Mouse (Mus musculus): ENCODE data around the gene Theg. TPM values are rescaled to one million over a fixed set of nuclear protein-coding genes. Genes with fewer than 3 reads are reported as not detected.

Theg gene
- total and polyA plus RNA-seq, 3 experiments = not detected

GRCm38 (mm10) chr10:79580811-79581210 is 6.3 kb downstream of the Theg start:
- ATAC-seq (ENCODE audit: extremely low read depth, insufficient number of reproducible peaks, low FRiP score, poor library complexity, severe bottlenecking) (no peak), DNase-seq (ENCODE audit: low spot score) (no peak)
- Histone ChIP-seq H3K4me3 (ENCODE audit: low read depth, low read length) (no peak overlapping the region), H3K4me1 (ENCODE audit: insufficient read depth, low read depth, low read length) (no peaks in the 10 kb centered on the region), H3K36me3 (replicated peaks) (no peaks in the 10 kb centered on the region), H3K27me3 (ENCODE audit: insufficient read depth, low read length) (peaks cover 6% of the 10 kb centered on the region; the same call in 1 of the 2 replicates), H3K9me3 (replicated peaks) (no peaks in the 10 kb centered on the region)
- no peak for TF ChIP-seq TAL1 (conservative IDR thresholded peaks at IDR 0.05; ENCODE audit: low read depth, low read length)
- TF ChIP-seq CTCF (IDR thresholded peaks at IDR 0.05; ENCODE audit: low read depth, low read length) = peak; percentile 41; the same call in 1 of the 2 replicates
- no peak for TF ChIP-seq GATA2 (IDR thresholded peaks at IDR 0.05; ENCODE audit: borderline replicate concordance, low read depth, low read length)

- Histone ChIP-seq H3K27me3 (ENCODE audit: insufficient read depth, low read length) (peaks cover 6% of the 10 kb centered on the region; the same call in 1 of the 2 replicates), H3K4me3 (ENCODE audit: low read depth, low read length) (no peak overlapping the region), H3K36me3 (replicated peaks) (no peaks in the 10 kb centered on the region), H3K4me1 (ENCODE audit: insufficient read depth, low read depth, low read length) (no peaks in the 10 kb centered on the region), H3K9me3 (replicated peaks) (no peaks in the 10 kb centered on the region)
- no peak for ATAC-seq (ENCODE audit: extremely low read depth, insufficient number of reproducible peaks, low FRiP score, poor library complexity, severe bottlenecking)
- DNase-seq (ENCODE audit: low spot score) = no peak
- no peak for TF ChIP-seq GATA2 (IDR thresholded peaks at IDR 0.05; ENCODE audit: borderline replicate concordance, low read depth, low read length)
- TF ChIP-seq TAL1 (conservative IDR thresholded peaks at IDR 0.05; ENCODE audit: low read depth, low read length) = no peak
- no peak for TF ChIP-seq GATA1 (IDR thresholded peaks at IDR 0.05; ENCODE audit: borderline replicate concordance, low read length)
- no peak for TF ChIP-seq POLR2AphosphoS5 (IDR thresholded peaks at IDR 0.05; ENCODE audit: insufficient replicate concordance, low read depth, low read length)
- no peak for TF ChIP-seq CTCF (IDR thresholded peaks at IDR 0.05; ENCODE audit: low read depth, low read length)
Observed at GRCm38 (mm10) chr10:79580356-79580755, 6.8 kb downstream of the Theg start.

- H3K27me3 ChIP-seq (ENCODE audit: insufficient read depth, low read length) = peaks cover 6% of the 10 kb centered on the region; the same call in 1 of the 2 replicates
- no peaks in the 10 kb centered on the region for H3K36me3 ChIP-seq (replicated peaks)
- TF ChIP-seq POLR2AphosphoS5 (IDR thresholded peaks at IDR 0.05; ENCODE audit: insufficient replicate concordance, low read depth, low read length) (no peak), GATA1 (IDR thresholded peaks at IDR 0.05; ENCODE audit: borderline replicate concordance, low read length) (no peak), GATA2 (IDR thresholded peaks at IDR 0.05; ENCODE audit: borderline replicate concordance, low read depth, low read length) (no peak), CTCF (IDR thresholded peaks at IDR 0.05; ENCODE audit: low read depth, low read length) (no peak), TAL1 (conservative IDR thresholded peaks at IDR 0.05; ENCODE audit: low read depth, low read length) (no peak)
- DNase-seq (ENCODE audit: low spot score) (no peak), ATAC-seq (ENCODE audit: extremely low read depth, insufficient number of reproducible peaks, low FRiP score, poor library complexity, severe bottlenecking) (no peak)
- H3K4me3 ChIP-seq (ENCODE audit: low read depth, low read length) = no peak overlapping the region
- H3K4me1 ChIP-seq (ENCODE audit: insufficient read depth, low read depth, low read length) = no peaks in the 10 kb centered on the region
- no peaks in the 10 kb centered on the region for H3K9me3 ChIP-seq (replicated peaks)
Observed at GRCm38 (mm10) chr10:79579781-79580180, 7.3 kb downstream of the Theg start.

GRCm38 (mm10) chr10:79578891-79579290 is 8.2 kb downstream of the Theg start:
- DNase-seq (ENCODE audit: low spot score) = no peak

GRCm38 (mm10) chr10:79578276-79578675 is 8.9 kb downstream of the Theg start:
- no peak for TF ChIP-seq CTCF (IDR thresholded peaks at IDR 0.05; ENCODE audit: low read depth, low read length)
- Histone ChIP-seq H3K36me3 (replicated peaks) (no peaks in the 10 kb centered on the region), H3K4me3 (ENCODE audit: low read depth, low read length) (no peak overlapping the region), H3K4me1 (ENCODE audit: insufficient read depth, low read depth, low read length) (no peaks in the 10 kb centered on the region), H3K27me3 (ENCODE audit: insufficient read depth, low read length) (peaks cover 6% of the 10 kb centered on the region; the same call in 1 of the 2 replicates), H3K9me3 (replicated peaks) (no peaks in the 10 kb centered on the region)
- ATAC-seq (ENCODE audit: extremely low read depth, insufficient number of reproducible peaks, low FRiP score, poor library complexity, severe bottlenecking) (no peak), DNase-seq (ENCODE audit: low spot score) (no peak)

More at GRCm38 (mm10) chr10:79578891-79579290, 8.2 kb downstream of the Theg start:
- no peak for TF ChIP-seq CTCF (IDR thresholded peaks at IDR 0.05; ENCODE audit: low read depth, low read length)
- TF ChIP-seq GATA1 (IDR thresholded peaks at IDR 0.05; ENCODE audit: borderline replicate concordance, low read length) = no peak
- no peak for TF ChIP-seq POLR2AphosphoS5 (IDR thresholded peaks at IDR 0.05; ENCODE audit: insufficient replicate concordance, low read depth, low read length)
- no peak for TF ChIP-seq GATA2 (IDR thresholded peaks at IDR 0.05; ENCODE audit: borderline replicate concordance, low read depth, low read length)
- no peak for TF ChIP-seq TAL1 (conservative IDR thresholded peaks at IDR 0.05; ENCODE audit: low read depth, low read length)
- no peaks in the 10 kb centered on the region for H3K4me1 ChIP-seq (ENCODE audit: insufficient read depth, low read depth, low read length)
- no peak for ATAC-seq (ENCODE audit: extremely low read depth, insufficient number of reproducible peaks, low FRiP score, poor library complexity, severe bottlenecking)
- H3K27me3 ChIP-seq (ENCODE audit: insufficient read depth, low read length) = peaks cover 6% of the 10 kb centered on the region; the same call in 1 of the 2 replicates
- H3K36me3 ChIP-seq (replicated peaks) = no peaks in the 10 kb centered on the region
- no peak overlapping the region for H3K4me3 ChIP-seq (ENCODE audit: low read depth, low read length)
- no peaks in the 10 kb centered on the region for H3K9me3 ChIP-seq (replicated peaks)

GRCm38 (mm10) chr10:79577376-79577775 is 9.8 kb downstream of the Theg start:
- TF ChIP-seq POLR2AphosphoS5 (IDR thresholded peaks at IDR 0.05; ENCODE audit: insufficient replicate concordance, low read depth, low read length) (no peak), GATA2 (IDR thresholded peaks at IDR 0.05; ENCODE audit: borderline replicate concordance, low read depth, low read length) (no peak), CTCF (IDR thresholded peaks at IDR 0.05; ENCODE audit: low read depth, low read length) (no peak)
- ATAC-seq (ENCODE audit: extremely low read depth, insufficient number of reproducible peaks, low FRiP score, poor library complexity, severe bottlenecking) = no peak
- Histone ChIP-seq H3K4me3 (ENCODE audit: low read depth, low read length) (no peak overlapping the region), H3K4me1 (ENCODE audit: insufficient read depth, low read depth, low read length) (no peaks in the 10 kb centered on the region), H3K36me3 (replicated peaks) (no peaks in the 10 kb centered on the region), H3K9me3 (replicated peaks) (no peaks in the 10 kb centered on the region), H3K27me3 (ENCODE audit: insufficient read depth, low read length) (peaks cover 6% of the 10 kb centered on the region; the same call in 1 of the 2 replicates)
- no peak for DNase-seq (ENCODE audit: low spot score)

- no peak for ATAC-seq (ENCODE audit: extremely low read depth, insufficient number of reproducible peaks, low FRiP score, poor library complexity, severe bottlenecking)
- peaks cover 6% of the 10 kb centered on the region; the same call in 1 of the 2 replicates for H3K27me3 ChIP-seq (ENCODE audit: insufficient read depth, low read length)
- TF ChIP-seq POLR2AphosphoS5 (IDR thresholded peaks at IDR 0.05; ENCODE audit: insufficient replicate concordance, low read depth, low read length) = no peak
- no peak for TF ChIP-seq CTCF (IDR thresholded peaks at IDR 0.05; ENCODE audit: low read depth, low read length)
- TF ChIP-seq GATA2 (IDR thresholded peaks at IDR 0.05; ENCODE audit: borderline replicate concordance, low read depth, low read length) = no peak
- TF ChIP-seq GATA1 (IDR thresholded peaks at IDR 0.05; ENCODE audit: borderline replicate concordance, low read length) = no peak
Observed at GRCm38 (mm10) chr10:79575754-79576153, 11.4 kb downstream of the Theg start.

More at GRCm38 (mm10) chr10:79575754-79576153, 11.4 kb downstream of the Theg start:
- H3K4me1 ChIP-seq (ENCODE audit: insufficient read depth, low read depth, low read length) = no peaks in the 10 kb centered on the region
- no peak overlapping the region for H3K4me3 ChIP-seq (ENCODE audit: low read depth, low read length)
- DNase-seq (ENCODE audit: low spot score) = no peak
- H3K9me3 ChIP-seq (replicated peaks) = no peaks in the 10 kb centered on the region
- H3K36me3 ChIP-seq (replicated peaks) = no peaks in the 10 kb centered on the region
